Mouse (Mus musculus) gastrocnemius, adult 2 months (tissue): ENCODE measurements around the gene Hnrnpul2. TPM values are rescaled to one million over a fixed set of nuclear protein-coding genes. Genes with fewer than 3 reads are reported as not detected.

Experiments
- DNase-seq: peaks from one replicate; pipeline ENCODE4 v3.0.0; 2022
- H3K27ac ChIP-seq: fragments of 200-600 bp; 2 replicates; pipeline ENCODE4 v1.8.1; 2022; ENCODE audit warnings: mild to moderate bottlenecking
- H3K4me3 ChIP-seq: fragments of 200-600 bp; 2 replicates; pipeline ENCODE4 v1.8.1; 2022; ENCODE audit warnings: mild to moderate bottlenecking, moderate library complexity
- CTCF ChIP-seq: fragments of 200-600 bp; IDR thresholded peaks from 2 replicates; pipeline ENCODE4 v1.8.1; 2022; ENCODE audit warnings: antibody characterized with exemption, mild to moderate bottlenecking, moderate library complexity
- intact Hi-C: fragments of 180-260 bp; cut with DNase I; formaldehyde crosslinking; loops from one replicate; pipeline ENCODE4 v1.15.1; 2025
- total RNA-seq, 2 experiments: library from RNA; stranded (reverse); gene quantifications; 2 replicates each; pipeline ENCODE4 v1.2.3; 2021

Hnrnpul2 gene
- total RNA-seq, 2 experiments from 2014 or later = 40.1 to 49.4 TPM

DNA sequence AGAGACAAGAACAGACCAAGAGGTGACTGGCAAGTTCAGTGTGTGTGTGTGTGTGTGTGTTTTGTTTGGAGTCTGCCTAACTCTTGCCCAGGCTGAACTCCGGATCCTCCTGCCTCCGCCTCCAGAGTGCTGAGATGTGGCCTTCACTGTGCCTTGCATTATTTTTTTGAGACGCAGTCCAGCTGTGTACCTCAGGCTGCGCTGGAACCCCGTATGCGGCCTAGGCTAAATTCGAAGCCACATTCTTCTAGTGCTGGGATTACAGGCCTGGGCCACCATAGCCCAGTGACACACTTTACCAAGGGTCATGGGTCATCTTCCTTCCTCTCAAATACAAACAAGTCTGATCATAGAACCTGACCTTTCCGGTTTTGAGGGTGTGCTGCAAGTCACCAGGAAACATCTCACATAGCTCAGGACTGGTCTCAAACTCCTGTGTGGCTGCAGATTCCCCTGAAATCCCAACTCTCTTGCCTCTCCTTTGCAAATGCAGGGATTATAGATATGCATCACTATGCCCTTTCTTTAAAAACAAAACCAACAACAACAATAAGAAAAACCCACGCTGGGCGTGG, 52.5 kb downstream of the Hnrnpul2 start:
- intact Hi-C loops = no loop called here
- peak overlapping the region; percentile 94 for H3K27ac ChIP-seq

GRCm38 (mm10) chr19:8875031-8875430, 55.2 kb downstream of the Hnrnpul2 start:
- Histone ChIP-seq H3K4me3 (peak overlapping the region; percentile 20), H3K27ac (peak overlapping the region; percentile 94)
- DNase-seq = peak; percentile 65
- no peak for TF ChIP-seq CTCF
- intact Hi-C loops = no loop called here

More for the DNA sequence above, 52.5 kb downstream of the Hnrnpul2 start:
- DNase-seq = no peak
- peak overlapping the region; percentile 94 for H3K4me3 ChIP-seq
- TF ChIP-seq CTCF = no peak

- H3K27ac ChIP-seq = peak within 1 kb of the TSS; percentile 89
- peak within 1 kb of the TSS; percentile 83 for H3K4me3 ChIP-seq
- DNase-seq = peak; percentile 93
- intact Hi-C loops = no loop called here
- TF ChIP-seq CTCF = no peak
These were observed 60.7 kb downstream of the Hnrnpul2 start, which contains the start of gene Uqcc3 for GRCm38 (mm10) chr19:8880311-8881033. TSS of gene Uqcc3 (minus strand) at chr19:8880923.

DNA sequence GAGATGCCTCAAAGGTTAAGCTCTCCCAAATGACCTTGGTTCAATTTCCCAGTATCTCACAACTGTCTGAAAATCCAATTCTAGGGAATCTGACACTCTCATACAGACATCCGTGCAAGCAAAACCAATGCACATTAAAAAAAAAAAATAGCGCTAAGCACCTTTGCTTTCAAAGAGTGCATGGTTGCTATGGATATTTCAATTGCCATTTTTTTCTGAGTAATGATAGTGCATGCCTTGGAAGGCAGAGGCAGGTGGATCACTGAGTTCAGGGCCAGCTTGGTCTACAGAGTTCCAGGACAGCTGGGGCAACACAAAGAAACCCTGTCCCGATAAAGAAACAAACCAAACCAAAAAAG, 61.2 kb downstream of the Hnrnpul2 start:
- no peak for TF ChIP-seq CTCF
- intact Hi-C loops = no loop called here
- peak overlapping the region; percentile 89 for H3K27ac ChIP-seq
- peak overlapping the region; percentile 83 for H3K4me3 ChIP-seq
- no peak for DNase-seq

DNA sequence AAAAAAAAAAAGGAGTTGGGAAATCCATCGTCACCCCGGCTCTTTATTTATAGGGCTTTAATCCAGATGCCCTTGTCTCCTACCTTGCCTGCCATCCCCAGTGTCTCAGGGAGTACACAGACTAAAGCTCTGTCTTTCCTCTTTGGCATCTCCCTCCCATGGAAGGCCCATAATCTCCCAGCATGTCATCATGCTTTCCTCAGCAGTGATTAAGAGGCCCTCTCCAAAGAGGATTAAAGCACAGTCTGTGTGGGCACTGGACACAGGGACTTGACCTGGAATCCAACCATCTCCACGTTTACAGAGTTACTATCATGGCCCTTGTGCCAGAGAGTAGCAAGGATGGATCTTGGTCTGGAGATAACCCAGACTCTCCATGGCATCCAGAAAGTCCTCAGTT, 63.8 kb downstream of the Hnrnpul2 start, which contains the start of the genes Lbhd1 and Gm49403:
TSS of gene Lbhd1 (plus strand) at position 117 of the 400 bp plus-strand sequence.
TSS of gene Gm49403 (plus strand) at position 315 of the 400 bp plus-strand sequence.
- no peak for DNase-seq
- intact Hi-C loops = no loop called here
- Histone ChIP-seq H3K27ac (no peak within 1 kb of the TSS), H3K4me3 (no peak within 1 kb of the TSS)
- no peak for TF ChIP-seq CTCF

Other genes with a start within 250 kb of the Hnrnpul2 start
- gene Slc22a8, start 228.8 kb upstream of the Hnrnpul2 start, total RNA-seq = not detected
- gene Slc22a6, start 202.0 kb upstream of the Hnrnpul2 start, total RNA-seq = not detected
- gene Chrm1, start 156.2 kb upstream of the Hnrnpul2 start, total RNA-seq = not detected
- 10 to 100 TPM; 33.9 to 35.1 TPM for gene Slc3a2, start 96.6 kb upstream of the Hnrnpul2 start, total RNA-seq
- gene Wdr74, start 84.2 kb upstream of the Hnrnpul2 start, total RNA-seq = 10 to 100 TPM; 15.4 to 16.4 TPM
- not detected for gene 1700092M07Rik, start 79.3 kb upstream of the Hnrnpul2 start, total RNA-seq
- gene Stx5a, start 78.6 kb upstream of the Hnrnpul2 start, total RNA-seq = 10 to 100 TPM; 20.8 to 22.1 TPM
- gene Nxf1, start 62.9 kb upstream of the Hnrnpul2 start, total RNA-seq = 10 to 100 TPM; 37.8 to 41.5 TPM
- 100 to 1,000 TPM in 1 of 2 experiments, 10 to 100 TPM in 1; 77.2 to 118 TPM for gene Tmem223, start 49.0 kb upstream of the Hnrnpul2 start, total RNA-seq
- 10 to 100 TPM in 1 of 2 experiments, 1 to 10 TPM in 1; 7.4 to 10.6 TPM for gene Tmem179b, start 45.5 kb upstream of the Hnrnpul2 start, total RNA-seq
- gene Taf6l, start 33.6 kb upstream of the Hnrnpul2 start, total RNA-seq = 1 to 10 TPM; 5.2 to 6.7 TPM
- 10 to 100 TPM; 35.6 to 42.6 TPM for gene Polr2g, start 21.4 kb upstream of the Hnrnpul2 start, total RNA-seq
- 1 to 10 TPM in 1 of 2 experiments, under 1 TPM in 1; 0.82 to 1.1 TPM for gene Zbtb3, start 17.5 kb upstream of the Hnrnpul2 start, total RNA-seq
- gene Ttc9c, start 677 bp upstream of the Hnrnpul2 start, total RNA-seq = 10 to 100 TPM; 11.9 to 12.6 TPM
- not detected for gene AC129217.1, start 9.8 kb downstream of the Hnrnpul2 start, total RNA-seq
- 10 to 100 TPM; 16.8 to 18.4 TPM for gene Bscl2, start 17.5 kb downstream of the Hnrnpul2 start, total RNA-seq
- gene Gng3, start 19.2 kb downstream of the Hnrnpul2 start, total RNA-seq = not detected
- gene Lrrn4cl, start 30.8 kb downstream of the Hnrnpul2 start, total RNA-seq = 1 to 10 TPM; 7.3 to 7.8 TPM
- gene Ubxn1, start 51.5 kb downstream of the Hnrnpul2 start, total RNA-seq = 100 to 1,000 TPM; 199 to 235 TPM
- gene Uqcc3, start 60.9 kb downstream of the Hnrnpul2 start, total RNA-seq = 10 to 100 TPM; 57.7 to 59.0 TPM
- 1 to 10 TPM in 1 of 2 experiments, under 1 TPM in 1; 0.99 to 6.1 TPM for gene Lbhd1, start 63.7 kb downstream of the Hnrnpul2 start, total RNA-seq
- not detected for gene Gm49403, start 63.9 kb downstream of the Hnrnpul2 start, total RNA-seq
- gene 1810009A15Rik, start 68.8 kb downstream of the Hnrnpul2 start, total RNA-seq = 10 to 100 TPM; 11.8 to 13.5 TPM
- 1 to 10 TPM in 1 of 2 experiments, under 1 TPM in 1; 0.61 to 5.3 TPM for gene Gm49416, start 68.9 kb downstream of the Hnrnpul2 start, total RNA-seq
- gene Ints5, start 73.0 kb downstream of the Hnrnpul2 start, total RNA-seq = 10 to 100 TPM; 10.6 to 12.5 TPM
- gene Ganab, start 78.1 kb downstream of the Hnrnpul2 start, total RNA-seq = 10 to 100 TPM; 21.6 to 26.4 TPM
- gene B3gat3, start 100.4 kb downstream of the Hnrnpul2 start, total RNA-seq = 10 to 100 TPM; 32.2 to 35.7 TPM
- 1 to 10 TPM; 7.3 TPM for gene Rom1, start 109.3 kb downstream of the Hnrnpul2 start, total RNA-seq
- 1 to 10 TPM; 3.4 to 6.2 TPM for gene Eml3, start 109.5 kb downstream of the Hnrnpul2 start, total RNA-seq
- gene Mta2, start 121.9 kb downstream of the Hnrnpul2 start, total RNA-seq = 10 to 100 TPM; 23.5 to 27.2 TPM
- 10 to 100 TPM in 1 of 2 experiments, 1 to 10 TPM in 1; 7.9 to 10.4 TPM for gene Tut1, start 133.8 kb downstream of the Hnrnpul2 start, total RNA-seq
- 100 to 1,000 TPM; 423 to 463 TPM for gene Eef1g, start 147.0 kb downstream of the Hnrnpul2 start, total RNA-seq
- gene Ahnak, start 169.3 kb downstream of the Hnrnpul2 start, total RNA-seq = 100 to 1,000 TPM; 212 to 217 TPM